Mouse (Mus musculus) kidney, adult 2 months (tissue): Measurements from ENCODE around the gene Kazn. TPM values are rescaled to one million over a fixed set of nuclear protein-coding genes. Genes with fewer than 3 reads are reported as not detected.

Experiments
- DNase-seq: peaks from one replicate; pipeline ENCODE4 v3.0.0; 2021
- H3K27ac ChIP-seq: fragments of 200-500 bp; 2 replicates; pipeline ENCODE4 v1.5.1; 2012; ENCODE audit warnings: low read depth, low read length, control low read depth, inconsistent platforms; ENCODE audit not compliant: insufficient read depth
- H3K27me3 ChIP-seq: fragments of 200-500 bp; replicated peaks from 2 replicates; pipeline ENCODE4 v1.6.1; 2012; ENCODE audit warnings: mild to moderate bottlenecking, moderate library complexity, low read length, inconsistent platforms; ENCODE audit not compliant: control insufficient read depth, insufficient read depth
- H3K36me3 ChIP-seq: fragments of 200-500 bp; 2 replicates; pipeline ENCODE4 v1.6.1; 2012; ENCODE audit warnings: mild to moderate bottlenecking, moderate library complexity, low read length, inconsistent platforms; ENCODE audit not compliant: control insufficient read depth, insufficient read depth
- H3K4me1 ChIP-seq: fragments of 200-500 bp; 2 replicates; pipeline ENCODE4 v1.6.1; 2011; ENCODE audit warnings: low read length; ENCODE audit not compliant: control insufficient read depth, insufficient read depth
- H3K4me3 ChIP-seq: fragments of 200-500 bp; 2 replicates; pipeline ENCODE4 v1.5.1; 2011; ENCODE audit warnings: mild to moderate bottlenecking, low read depth, low read length, control low read depth; ENCODE audit not compliant: insufficient read depth
- CTCF ChIP-seq: fragments of 200-500 bp; conservative IDR thresholded peaks from 2 replicates; pipeline ENCODE4 v1.5.1; 2011; ENCODE audit warnings: low read depth, mild to moderate bottlenecking, control low read depth, low read length, moderate library complexity, mixed read lengths; ENCODE audit not compliant: insufficient read depth, insufficient read length
- POLR2A ChIP-seq: fragments of 200-500 bp; IDR thresholded peaks from one replicate; pipeline ENCODE4 v1.6.1; 2011; ENCODE audit warnings: low read depth, low read length, control low read depth
- WGBS: fragments of 180-500 bp; shearing (Covaris S2); methylation state at CpG from one replicate; pipeline ENCODE4 v1.1.7; 2018; 5-methylcytosine and 5-hydroxymethylcytosine counted together
- polyA plus RNA-seq: library from polyadenylated mRNA; depleted of rRNA; stranded (reverse); fragments of >200 nt; gene quantifications from 2 replicates; pipeline ENCODE4 v1.2.3, GENCODE M21; 2012; rRNA removed

The Kazn gene
- polyA plus RNA-seq: 76.1 and 80.8 TPM in 2 replicates

GRCm38 (mm10) chr4:142239240-142240126 is at the start of gene Kazn:
Gene Kazn, minus strand, starts transcription at chr4:142239401.
- H3K27me3 ChIP-seq: no peaks in the 10 kb centered on the region
- peak within 1 kb of the TSS; percentile 78 for H3K27ac ChIP-seq
- no peaks in the 10 kb centered on the region for H3K36me3 ChIP-seq
- WGBS: 11% methylated on average over 46 of the region's 46 CpGs
- H3K4me1 ChIP-seq: peaks cover 30% of the 10 kb centered on the region
- DNase-seq: peak; percentile 96
- peak within 1 kb of the TSS; percentile 82 for H3K4me3 ChIP-seq
- TF ChIP-seq CTCF (no peak), POLR2A (peak; percentile 75)

DNA sequence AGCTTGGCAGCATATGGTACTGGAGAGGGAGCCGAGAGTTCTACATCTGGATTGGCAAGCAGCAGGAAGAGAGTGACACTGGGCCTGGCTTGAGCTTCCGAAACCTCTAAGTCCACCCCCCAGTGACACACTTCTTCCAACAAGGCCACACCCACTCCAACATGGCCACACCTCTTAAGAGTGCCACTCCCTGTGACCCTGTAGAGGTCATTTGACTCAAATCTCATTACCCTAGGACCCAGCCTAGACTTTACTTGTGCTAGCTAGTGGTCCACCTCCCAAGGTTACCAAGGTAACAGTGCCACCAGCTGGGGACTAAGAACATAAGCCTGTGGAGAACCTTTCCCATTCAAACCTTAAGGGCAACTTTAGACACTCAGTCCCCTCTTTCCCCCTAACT is 46.3 kb upstream of the Kazn start:
- DNase-seq: no peak
- TF ChIP-seq CTCF (no peak), POLR2A (no peak)
- Histone ChIP-seq H3K4me3 (no peak overlapping the region), H3K4me1 (no peaks in the 10 kb centered on the region), H3K36me3 (no peaks in the 10 kb centered on the region), H3K27ac (no peak overlapping the region), H3K27me3 (no peaks in the 10 kb centered on the region)
- 94% methylated on average over 2 of the region's 2 CpGs for WGBS

GRCm38 (mm10) chr4:142283867-142284266 is 44.7 kb upstream of the Kazn start:
- Histone ChIP-seq H3K27ac (no peak overlapping the region), H3K4me3 (no peak overlapping the region), H3K27me3 (no peaks in the 10 kb centered on the region), H3K4me1 (no peaks in the 10 kb centered on the region), H3K36me3 (no peaks in the 10 kb centered on the region)
- no peak for DNase-seq
- 77% methylated on average over 5 of the region's 5 CpGs for WGBS
- TF ChIP-seq POLR2A (no peak), CTCF (no peak)

- DNase-seq: no peak
- Histone ChIP-seq H3K4me1 (no peaks in the 10 kb centered on the region), H3K27me3 (no peaks in the 10 kb centered on the region), H3K36me3 (no peaks in the 10 kb centered on the region), H3K27ac (no peak overlapping the region), H3K4me3 (no peak overlapping the region)
- WGBS: 79% methylated on average over 6 of the region's 6 CpGs
- TF ChIP-seq POLR2A: no peak
- no peak for TF ChIP-seq CTCF
Measured at GRCm38 (mm10) chr4:142278197-142278575, 39.0 kb upstream of the Kazn start.

DNA sequence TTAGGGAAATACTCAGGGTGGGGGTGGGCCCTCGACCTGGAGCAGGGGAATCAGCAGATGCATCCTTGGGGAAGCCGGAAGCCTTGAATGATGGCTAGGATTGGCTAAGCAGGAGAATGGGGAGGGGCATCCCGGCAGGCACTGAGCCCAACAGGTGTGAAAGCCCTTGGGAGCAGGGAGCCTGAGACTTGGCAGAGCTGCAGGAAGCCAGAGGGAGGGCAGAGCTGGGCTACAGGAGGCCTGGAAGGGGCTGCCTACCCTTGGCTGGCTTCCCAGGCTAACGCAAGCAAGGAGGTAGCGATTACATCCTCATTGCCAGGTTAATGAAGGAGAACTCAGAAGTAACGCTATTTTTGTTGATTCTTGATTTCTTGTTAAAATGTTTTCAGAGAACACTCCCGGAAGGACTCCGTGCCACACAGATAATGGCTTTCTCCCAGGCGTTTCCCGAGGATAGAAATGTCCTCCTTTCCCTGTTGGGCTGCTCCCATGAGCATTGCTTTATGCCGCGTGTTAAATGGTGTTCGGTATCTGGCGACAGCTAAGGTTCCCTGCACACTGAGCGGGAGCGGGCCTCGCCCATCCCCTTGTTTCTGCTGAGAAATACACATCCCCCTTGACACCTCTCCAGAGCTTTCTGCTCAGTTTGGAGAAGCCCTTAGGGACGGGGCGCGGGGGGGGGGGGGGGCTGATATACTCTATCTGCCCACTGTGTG is 38.4 kb upstream of the Kazn start:
- WGBS: 13% methylated on average over 20 of the region's 20 CpGs
- no peaks in the 10 kb centered on the region for H3K36me3 ChIP-seq
- H3K27ac ChIP-seq: no peak overlapping the region
- no peak overlapping the region for H3K4me3 ChIP-seq
- DNase-seq: peak; percentile 67
- no peaks in the 10 kb centered on the region for H3K27me3 ChIP-seq
- TF ChIP-seq POLR2A (no peak), CTCF (no peak)
- H3K4me1 ChIP-seq: no peaks in the 10 kb centered on the region

- WGBS: 57% methylated on average over 2 of the region's 2 CpGs
- no peak for TF ChIP-seq POLR2A
- TF ChIP-seq CTCF: peak; percentile 43
Measured at GRCm38 (mm10) chr4:142275242-142275641, 36.0 kb upstream of the Kazn start.

DNA sequence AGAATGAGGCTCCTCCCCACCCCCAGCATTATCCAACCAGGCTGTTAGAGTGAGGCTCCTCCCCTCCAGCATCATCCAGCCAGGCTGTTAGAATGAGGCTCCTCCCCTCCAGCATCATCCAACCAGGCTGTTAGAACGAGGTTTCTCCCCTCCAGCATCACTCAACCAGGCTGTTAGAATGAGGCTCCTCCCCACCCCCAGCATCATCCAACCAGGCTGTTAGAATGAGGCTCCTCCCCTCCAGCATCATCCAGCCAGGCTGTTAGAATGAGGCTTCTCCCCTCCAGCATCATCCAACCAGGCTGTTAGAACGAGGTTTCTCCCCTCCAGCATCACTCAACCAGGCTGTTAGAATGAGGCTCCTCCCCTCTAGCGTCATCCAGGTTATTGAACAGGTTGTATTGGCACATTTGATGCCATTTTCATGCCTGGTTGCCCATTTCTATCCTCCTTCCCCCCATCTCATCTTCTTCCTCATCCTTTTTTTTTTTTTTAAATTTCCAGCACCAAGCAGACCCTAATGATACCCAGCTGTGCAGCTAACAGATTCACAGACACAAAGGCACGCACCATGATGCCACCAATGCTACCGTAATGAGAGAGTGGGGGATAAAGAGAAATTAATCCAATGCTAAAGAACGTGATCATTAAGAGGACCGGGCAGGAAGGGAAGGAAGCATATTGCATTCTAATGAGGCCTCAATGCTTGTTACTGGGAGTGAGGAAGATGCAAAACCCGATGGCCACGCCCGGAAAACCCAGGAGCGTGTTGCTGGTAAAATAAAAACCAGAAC is 35.4 kb upstream of the Kazn start:
- Histone ChIP-seq H3K27ac (no peak overlapping the region), H3K36me3 (no peaks in the 10 kb centered on the region), H3K4me1 (no peaks in the 10 kb centered on the region), H3K4me3 (no peak overlapping the region), H3K27me3 (no peaks in the 10 kb centered on the region)
- no peak for DNase-seq
- TF ChIP-seq POLR2A (no peak), CTCF (no peak)
- 78% methylated on average over 11 of the region's 11 CpGs for WGBS

More at GRCm38 (mm10) chr4:142275242-142275641, 36.0 kb upstream of the Kazn start:
- Histone ChIP-seq H3K36me3 (no peaks in the 10 kb centered on the region), H3K4me3 (no peak overlapping the region), H3K27ac (no peak overlapping the region), H3K27me3 (no peaks in the 10 kb centered on the region), H3K4me1 (no peaks in the 10 kb centered on the region)
- DNase-seq: no peak
